Mouse (Mus musculus) brain, adult 10 weeks (tissue): ENCODE measurements around the gene Usp39. TPM values are rescaled to one million over a fixed set of nuclear protein-coding genes. Genes with fewer than 3 reads are reported as not detected.

Experiments
- polyA plus RNA-seq: library from polyadenylated mRNA; stranded (reverse); fragments of 350-450 nt; fragmentation: Illumina TruSeq; extraction: RNeasy Lipid Tissue Mini Kit (QIAGEN cat#74804); gene quantifications from one replicate; pipeline ENCODE4 v1.2.3, GENCODE M21; 2015; ENCODE audit warnings: low read depth, low replicate concordance

Gene Usp39
- polyA plus RNA-seq, result 31.3 TPM

GRCm38 (mm10) chr6:72345074-72345567, at the start of gene Usp39:
Gene Usp39 (minus strand): TSS chr6:72345184.

GRCm38 (mm10) chr6:72389941-72390771, 45.2 kb upstream of the Usp39 start, which contains the start of gene Vamp8:
Gene Vamp8 (minus strand): TSS chr6:72390703.

GRCm38 (mm10) chr6:72380131-72380770, 35.3 kb upstream of the Usp39 start, which contains the start of gene Vamp5:
Gene Vamp5 (minus strand): TSS chr6:72380468.

GRCm38 (mm10) chr6:72366844-72367443, 22.0 kb upstream of the Usp39 start, which contains the start of gene Rnf181:
Gene Rnf181 (minus strand): TSS chr6:72366956.

GRCm38 (mm10) chr6:72355066-72355911, 10.3 kb upstream of the Usp39 start, which contains the start of gene Tmem150a:
Gene Tmem150a (plus strand): TSS chr6:72355447.

GRCm38 (mm10) chr6:72347166-72347941, 2.4 kb upstream of the Usp39 start, which contains the start of gene 0610030E20Rik:
Gene 0610030E20Rik (plus strand): TSS chr6:72347317.

Other genes starting within 250 kb of the Usp39 start
- 124 TPM for gene St3gal5, start 247.6 kb downstream of the Usp39 start, polyA plus RNA-seq
- 1.9 TPM for gene Atoh8, start 109.6 kb downstream of the Usp39 start, polyA plus RNA-seq
- not detected for gene Sftpb, start 40.6 kb downstream of the Usp39 start, polyA plus RNA-seq
- 14.6 TPM for gene 0610030E20Rik, start 2.1 kb upstream of the Usp39 start, polyA plus RNA-seq
- 11.2 TPM for gene Tmem150a, start 10.3 kb upstream of the Usp39 start, polyA plus RNA-seq
- gene Rnf181, start 21.8 kb upstream of the Usp39 start, polyA plus RNA-seq, result 108 TPM
- 11.3 TPM for gene Vamp5, start 35.3 kb upstream of the Usp39 start, polyA plus RNA-seq
- 30.4 TPM for gene Vamp8, start 45.5 kb upstream of the Usp39 start, polyA plus RNA-seq
- gene Ggcx, start 69.1 kb upstream of the Usp39 start, polyA plus RNA-seq, result 14.7 TPM
- 187 TPM for gene Mat2a, start 94.4 kb upstream of the Usp39 start, polyA plus RNA-seq
- 1.2 TPM for gene Sh2d6, start 176.5 kb upstream of the Usp39 start, polyA plus RNA-seq
- 4.8 TPM for gene Capg, start 199.2 kb upstream of the Usp39 start, polyA plus RNA-seq